Mouse (Mus musculus) midbrain, embryonic 10.5 days (tissue): ENCODE measurements at regions not wholly inside any gene's neighbourhood (a gene's known extent, or its start where the extent isn't known, plus 50 kb on each side); places are given as distances from the start of the nearest gene placed in this dataset.

Source experiments
- DNase-seq: peaks from one replicate; pipeline ENCODE4 v3.0.0-alpha.2; 2017; ENCODE audit warnings: low spot score
- H3K27ac ChIP-seq: fragments of 300-500 bp; sonication (generic); replicated peaks from 2 replicates; pipeline ENCODE4 v1.5.1; 2016; ENCODE audit warnings: mild to moderate bottlenecking
- H3K27me3 ChIP-seq: fragments of 300-500 bp; sonication (generic); 2 replicates; pipeline ENCODE4 v1.6.1; 2016; ENCODE audit warnings: low read depth, mild to moderate bottlenecking; ENCODE audit not compliant: poor library complexity, severe bottlenecking
- H3K36me3 ChIP-seq: fragments of 300-500 bp; sonication (generic); 2 replicates; pipeline ENCODE4 v1.6.1; 2016; ENCODE audit warnings: mild to moderate bottlenecking, moderate library complexity
- H3K4me1 ChIP-seq: fragments of 300-500 bp; sonication (generic); 2 replicates; pipeline ENCODE4 v1.6.1; 2016
- H3K4me3 ChIP-seq: fragments of 300-500 bp; sonication (generic); 2 replicates; pipeline ENCODE4 v1.5.1; 2016; ENCODE audit warnings: mild to moderate bottlenecking, moderate library complexity
- H3K9me3 ChIP-seq: fragments of 300-500 bp; sonication (generic); replicated peaks from 2 replicates; pipeline ENCODE4 v1.6.1; 2016; ENCODE audit warnings: mild to moderate bottlenecking
- WGBS: fragments of 180-500 bp; shearing (Covaris S2); methylation state at CpG from one replicate; pipeline ENCODE4 v1.1.7; 2016; 5-methylcytosine and 5-hydroxymethylcytosine counted together

GRCm38 (mm10) chr17:79798361-79798760, 83.5 kb upstream of the Cyp1b1 start:
- Histone ChIP-seq H3K4me3 (no peak overlapping the region), H3K27ac (no peak overlapping the region), H3K36me3 (no peaks in the 10 kb centered on the region), H3K9me3 (no peaks in the 10 kb centered on the region), H3K4me1 (peaks cover 3% of the 10 kb centered on the region; the same call in 1 of the 2 replicates), H3K27me3 (peaks cover under 1% of the 10 kb centered on the region; the same call in 1 of the 2 replicates)
- DNase-seq, result no peak
- WGBS, result 91% methylated on average over 6 of the region's 6 CpGs

- H3K36me3 ChIP-seq, result no peaks in the 10 kb centered on the region
- H3K9me3 ChIP-seq, result no peaks in the 10 kb centered on the region
- no peaks in the 10 kb centered on the region for H3K4me1 ChIP-seq
- no peak overlapping the region for H3K27ac ChIP-seq
- H3K4me3 ChIP-seq, result no peak overlapping the region
- WGBS, result 82% methylated on average over 7 of the region's 7 CpGs
- H3K27me3 ChIP-seq, result no peaks in the 10 kb centered on the region
- no peak for DNase-seq
Observed at GRCm38 (mm10) chr17:79790166-79790565, 75.3 kb upstream of the Cyp1b1 start.

- no peak overlapping the region for H3K4me3 ChIP-seq
- no peak overlapping the region for H3K27ac ChIP-seq
- H3K4me1 ChIP-seq, result no peaks in the 10 kb centered on the region
- 89% methylated on average over 2 of the region's 2 CpGs for WGBS
- no peak for DNase-seq
- H3K9me3 ChIP-seq, result no peaks in the 10 kb centered on the region
- no peaks in the 10 kb centered on the region for H3K36me3 ChIP-seq
- no peaks in the 10 kb centered on the region for H3K27me3 ChIP-seq
Observed at GRCm38 (mm10) chr17:79787201-79787600, 72.3 kb upstream of the Cyp1b1 start.

GRCm38 (mm10) chr17:79786691-79787090, 71.8 kb upstream of the Cyp1b1 start:
- DNase-seq, result no peak
- no peak overlapping the region for H3K4me3 ChIP-seq
- H3K36me3 ChIP-seq, result no peaks in the 10 kb centered on the region
- no peaks in the 10 kb centered on the region for H3K27me3 ChIP-seq
- 85% methylated on average over 5 of the region's 5 CpGs for WGBS
- H3K9me3 ChIP-seq, result no peaks in the 10 kb centered on the region
- no peak overlapping the region for H3K27ac ChIP-seq
- H3K4me1 ChIP-seq, result no peaks in the 10 kb centered on the region

- H3K27me3 ChIP-seq, result no peaks in the 10 kb centered on the region
- H3K27ac ChIP-seq, result no peak overlapping the region
- no peak for DNase-seq
- no peaks in the 10 kb centered on the region for H3K9me3 ChIP-seq
- H3K36me3 ChIP-seq, result no peaks in the 10 kb centered on the region
- no peak overlapping the region for H3K4me3 ChIP-seq
- 92% methylated on average over 5 of the region's 5 CpGs for WGBS
- no peaks in the 10 kb centered on the region for H3K4me1 ChIP-seq
Observed at GRCm38 (mm10) chr17:79786270-79786669, 71.4 kb upstream of the Cyp1b1 start.

GRCm38 (mm10) chr17:79784256-79784870, 69.5 kb upstream of the Cyp1b1 start:
- H3K9me3 ChIP-seq, result peaks cover 16% of the 10 kb centered on the region
- no peaks in the 10 kb centered on the region for H3K4me1 ChIP-seq
- no peak for DNase-seq
- WGBS, result 93% methylated on average over 6 of the region's 6 CpGs
- H3K4me3 ChIP-seq, result no peak overlapping the region
- no peak overlapping the region for H3K27ac ChIP-seq
- no peaks in the 10 kb centered on the region for H3K27me3 ChIP-seq
- no peaks in the 10 kb centered on the region for H3K36me3 ChIP-seq

GRCm38 (mm10) chr17:79781733-79782663, 67.1 kb upstream of the Cyp1b1 start:
- 90% methylated on average over 13 of the region's 13 CpGs for WGBS
- H3K36me3 ChIP-seq, result no peaks in the 10 kb centered on the region
- H3K9me3 ChIP-seq, result peaks cover 16% of the 10 kb centered on the region
- no peaks in the 10 kb centered on the region for H3K27me3 ChIP-seq
- no peak overlapping the region for H3K27ac ChIP-seq
- DNase-seq, result no peak
- H3K4me1 ChIP-seq, result no peaks in the 10 kb centered on the region
- no peak overlapping the region for H3K4me3 ChIP-seq

- DNase-seq, result no peak
- no peak overlapping the region for H3K4me3 ChIP-seq
- H3K4me1 ChIP-seq, result no peaks in the 10 kb centered on the region
- no peaks in the 10 kb centered on the region for H3K36me3 ChIP-seq
- H3K9me3 ChIP-seq, result peaks cover 16% of the 10 kb centered on the region
- no peak overlapping the region for H3K27ac ChIP-seq
- WGBS, result 93% methylated on average over 2 of the region's 2 CpGs
- no peaks in the 10 kb centered on the region for H3K27me3 ChIP-seq
Observed at GRCm38 (mm10) chr17:79781262-79781661, 66.4 kb upstream of the Cyp1b1 start.

GRCm38 (mm10) chr17:79777874-79778395, 63.1 kb upstream of the Cyp1b1 start:
- no peaks in the 10 kb centered on the region for H3K36me3 ChIP-seq

GRCm38 (mm10) chr17:79776177-79776576, 61.3 kb upstream of the Cyp1b1 start:
- peaks cover 15% of the 10 kb centered on the region for H3K9me3 ChIP-seq
- no peaks in the 10 kb centered on the region for H3K36me3 ChIP-seq
- peaks cover 17% of the 10 kb centered on the region for H3K4me1 ChIP-seq
- H3K4me3 ChIP-seq, result no peak overlapping the region
- no peak for DNase-seq
- no peak overlapping the region for H3K27ac ChIP-seq
- 85% methylated on average over 4 of the region's 4 CpGs for WGBS
- H3K27me3 ChIP-seq, result no peaks in the 10 kb centered on the region

More at GRCm38 (mm10) chr17:79777874-79778395, 63.1 kb upstream of the Cyp1b1 start:
- no peak for DNase-seq
- Histone ChIP-seq H3K27ac (no peak overlapping the region), H3K27me3 (no peaks in the 10 kb centered on the region), H3K4me3 (no peak overlapping the region), H3K4me1 (peaks cover 8% of the 10 kb centered on the region), H3K9me3 (peaks cover 16% of the 10 kb centered on the region)
- 82% methylated on average over 8 of the region's 8 CpGs for WGBS

- WGBS, result 68% methylated on average over 6 of the region's 6 CpGs
- no peak overlapping the region for H3K4me3 ChIP-seq
Observed at GRCm38 (mm10) chr17:79775216-79775615, 60.4 kb upstream of the Cyp1b1 start.

GRCm38 (mm10) chr17:79774291-79774690, 59.4 kb upstream of the Cyp1b1 start:
- Histone ChIP-seq H3K27me3 (no peaks in the 10 kb centered on the region), H3K4me1 (peaks cover 17% of the 10 kb centered on the region), H3K4me3 (no peak overlapping the region), H3K9me3 (no peaks in the 10 kb centered on the region), H3K36me3 (no peaks in the 10 kb centered on the region), H3K27ac (no peak overlapping the region)
- no peak for DNase-seq
- WGBS, result 92% methylated on average over 1 of the region's 1 CpGs

More at GRCm38 (mm10) chr17:79775216-79775615, 60.4 kb upstream of the Cyp1b1 start:
- DNase-seq, result no peak
- H3K9me3 ChIP-seq, result peaks cover 5% of the 10 kb centered on the region; the same call in 1 of the 2 replicates
- peaks cover 17% of the 10 kb centered on the region for H3K4me1 ChIP-seq
- no peak overlapping the region for H3K27ac ChIP-seq
- no peaks in the 10 kb centered on the region for H3K36me3 ChIP-seq
- H3K27me3 ChIP-seq, result no peaks in the 10 kb centered on the region

GRCm38 (mm10) chr17:79772219-79772618, 57.4 kb upstream of the Cyp1b1 start:
- H3K4me3 ChIP-seq, result no peak overlapping the region
- H3K4me1 ChIP-seq, result peaks cover 23% of the 10 kb centered on the region
- 71% methylated on average over 4 of the region's 4 CpGs for WGBS
- no peaks in the 10 kb centered on the region for H3K9me3 ChIP-seq
- no peaks in the 10 kb centered on the region for H3K36me3 ChIP-seq
- H3K27me3 ChIP-seq, result no peaks in the 10 kb centered on the region
- no peak for DNase-seq
- no peak overlapping the region for H3K27ac ChIP-seq
